Mouse (Mus musculus) liver, embryonic 15.5 days (tissue): Measurements from ENCODE around the gene Csdc2. TPM values are rescaled to one million over a fixed set of nuclear protein-coding genes. Genes with fewer than 3 reads are reported as not detected.
A peak's percentile ranks its signal among the peaks of the same experiment; 100 is the strongest.

Experiments
- ATAC-seq: fragments of 200-750 bp; cut with Nextera tagmentation; 2 replicates; pipeline ENCODE4 v1.8.0; 2017; ENCODE audit warnings: moderate number of reproducible peaks, mild to moderate bottlenecking, moderate library complexity; ENCODE audit not compliant: insufficient read depth
- H3K27ac ChIP-seq: fragments of 300-500 bp; sonication (generic); replicated peaks from 2 replicates; pipeline ENCODE4 v1.5.1; 2015; ENCODE audit warnings: mild to moderate bottlenecking, inconsistent platforms
- H3K27me3 ChIP-seq: fragments of 300-500 bp; sonication (generic); 2 replicates; pipeline ENCODE4 v1.6.1; 2015; ENCODE audit warnings: mild to moderate bottlenecking, inconsistent platforms
- H3K36me3 ChIP-seq: fragments of 300-500 bp; sonication (generic); replicated peaks from 2 replicates; pipeline ENCODE4 v1.6.1; 2015; ENCODE audit warnings: moderate library complexity, mild to moderate bottlenecking, inconsistent platforms
- H3K4me1 ChIP-seq: fragments of 300-500 bp; sonication (generic); replicated peaks from 2 replicates; pipeline ENCODE4 v1.6.1; 2015; ENCODE audit warnings: inconsistent platforms
- H3K4me2 ChIP-seq: fragments of 300-500 bp; sonication (generic); 2 replicates; pipeline ENCODE4 v1.6.1; 2015; ENCODE audit warnings: moderate library complexity, mild to moderate bottlenecking, inconsistent platforms
- H3K4me3 ChIP-seq: fragments of 300-500 bp; sonication (generic); replicated peaks from 2 replicates; pipeline ENCODE4 v1.5.1; 2015; ENCODE audit warnings: mild to moderate bottlenecking, inconsistent platforms
- H3K9ac ChIP-seq: fragments of 300-500 bp; sonication (generic); 2 replicates; pipeline ENCODE4 v1.6.1; 2015; ENCODE audit warnings: moderate library complexity, mild to moderate bottlenecking, inconsistent platforms
- H3K9me3 ChIP-seq: fragments of 300-500 bp; sonication (generic); replicated peaks from 2 replicates; pipeline ENCODE4 v1.6.1; 2016; ENCODE audit warnings: inconsistent platforms
- WGBS: fragments of 180-500 bp; shearing (Covaris S2); methylation state at CpG from one replicate; pipeline ENCODE4 v1.1.7; 2015; ENCODE audit warnings: mixed read lengths; ENCODE audit not compliant: insufficient replicate concordance; 5-methylcytosine and 5-hydroxymethylcytosine counted together
- polyA plus RNA-seq: library from polyadenylated mRNA; unstranded; fragments of >200 nt; fragmentation: Nextera tagmentation; extraction: Ambion mirVana; gene quantifications from 2 replicates; pipeline ENCODE4 v1.2.1, GENCODE M21; 2015

The Csdc2 gene
- polyA plus RNA-seq, 1 experiment from 2014 or later: 0.96 TPM

DNA sequence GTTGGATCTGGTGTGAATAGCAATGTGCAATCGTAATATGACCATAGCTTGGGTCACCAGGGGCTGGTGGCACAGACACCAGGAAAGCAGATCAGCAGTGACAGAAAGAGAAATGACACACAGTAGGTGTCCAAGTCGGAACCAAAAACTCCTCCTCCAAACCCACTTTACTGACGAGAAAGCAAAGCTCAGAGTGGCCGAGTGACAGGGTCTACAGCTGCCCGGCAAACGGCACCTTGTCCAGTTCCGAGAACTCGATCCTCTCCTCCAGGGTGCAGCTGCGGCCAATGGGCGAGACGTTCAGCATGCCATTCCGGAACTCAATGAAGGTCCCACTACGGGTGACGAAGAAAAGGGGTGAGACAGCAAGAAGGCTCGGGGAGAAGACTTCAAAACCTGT is 18.9 kb downstream of the Csdc2 start:
- H3K9ac ChIP-seq: no peak overlapping the region
- H3K4me1 ChIP-seq: peaks cover 21% of the 10 kb centered on the region
- H3K27me3 ChIP-seq: no peaks in the 10 kb centered on the region
- H3K36me3 ChIP-seq: peaks cover 40% of the 10 kb centered on the region
- no peak overlapping the region for H3K4me3 ChIP-seq
- H3K4me2 ChIP-seq: no peak overlapping the region
- no peak for ATAC-seq
- 84% methylated on average over 15 of the region's 15 CpGs for WGBS
- H3K9me3 ChIP-seq: no peaks in the 10 kb centered on the region
- no peak overlapping the region for H3K27ac ChIP-seq

DNA sequence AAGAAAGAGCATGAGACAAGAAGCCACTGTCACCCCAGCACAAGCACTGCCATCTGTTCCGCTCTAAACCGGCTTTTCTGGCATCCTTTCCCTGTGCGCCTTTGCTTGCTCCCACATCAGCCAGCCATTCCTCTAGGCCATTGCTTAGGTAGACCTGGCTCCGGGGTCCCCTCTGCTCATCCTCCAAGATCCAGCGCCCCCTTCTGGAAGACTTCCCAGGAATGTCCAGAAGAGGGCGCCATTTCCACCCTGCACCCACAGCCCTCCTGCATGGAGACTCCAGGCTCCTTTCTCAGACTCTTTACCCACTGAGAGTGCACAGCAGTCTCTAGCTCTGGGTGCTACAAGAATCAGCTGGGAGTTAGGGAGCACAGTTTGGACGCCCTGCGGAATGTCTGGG is 19.9 kb downstream of the Csdc2 start:
- Histone ChIP-seq H3K27ac (no peak overlapping the region), H3K27me3 (no peaks in the 10 kb centered on the region), H3K4me2 (no peak overlapping the region), H3K9me3 (no peaks in the 10 kb centered on the region), H3K36me3 (peaks cover 33% of the 10 kb centered on the region), H3K4me3 (no peak overlapping the region), H3K4me1 (peaks cover 29% of the 10 kb centered on the region), H3K9ac (no peak overlapping the region)
- no peak for ATAC-seq
- WGBS: 59% methylated on average over 8 of the region's 8 CpGs

DNA sequence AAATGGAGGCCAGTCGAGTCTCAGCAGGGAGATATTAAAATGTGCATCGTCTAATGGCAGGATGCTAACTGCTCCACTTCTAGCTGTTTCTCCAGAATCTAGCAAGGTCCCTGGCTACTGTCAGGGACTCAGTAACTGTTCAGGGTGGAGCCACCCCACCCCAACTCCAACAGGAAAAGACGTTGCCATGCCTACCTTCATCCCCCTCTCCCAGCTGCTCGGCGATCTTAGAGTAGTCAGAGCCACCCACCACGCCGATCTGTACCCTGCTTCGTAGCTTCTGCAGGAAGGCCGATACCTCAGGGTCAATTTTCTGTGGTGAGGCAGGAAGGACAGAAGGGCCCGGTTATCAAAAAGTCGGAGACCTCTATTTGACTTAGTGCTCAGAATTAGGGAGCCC is 21.0 kb downstream of the Csdc2 start:
- Histone ChIP-seq H3K4me3 (no peak overlapping the region), H3K27ac (no peak overlapping the region), H3K9ac (no peak overlapping the region), H3K4me1 (peaks cover 31% of the 10 kb centered on the region), H3K9me3 (no peaks in the 10 kb centered on the region), H3K27me3 (no peaks in the 10 kb centered on the region), H3K4me2 (no peak overlapping the region), H3K36me3 (peaks cover 27% of the 10 kb centered on the region; the same call in 1 of the 2 replicates)
- WGBS: 70% methylated on average over 11 of the region's 11 CpGs
- no peak for ATAC-seq

DNA sequence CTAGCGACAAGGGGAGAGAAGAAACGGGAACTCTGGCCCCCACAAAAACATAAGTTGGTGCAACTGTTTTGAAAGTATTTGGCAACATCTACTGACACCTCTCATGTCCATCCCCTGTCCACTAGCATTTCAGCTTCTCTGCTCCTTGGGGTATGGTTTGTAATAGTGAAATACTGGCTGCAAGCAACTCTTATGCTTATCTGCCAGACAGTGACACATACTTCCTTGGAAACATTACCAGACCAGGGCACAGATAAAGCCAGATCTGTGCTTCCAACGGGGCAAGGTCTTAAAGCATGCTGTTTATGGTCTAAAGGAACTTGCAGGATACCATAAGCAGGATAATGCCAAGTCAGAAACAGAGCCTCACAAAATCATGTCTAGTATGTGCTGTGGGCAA is 22.3 kb downstream of the Csdc2 start:
- Histone ChIP-seq H3K4me2 (no peak overlapping the region; the same call in 1 of the 2 replicates), H3K27ac (peak overlapping the region; percentile 48)

DNA sequence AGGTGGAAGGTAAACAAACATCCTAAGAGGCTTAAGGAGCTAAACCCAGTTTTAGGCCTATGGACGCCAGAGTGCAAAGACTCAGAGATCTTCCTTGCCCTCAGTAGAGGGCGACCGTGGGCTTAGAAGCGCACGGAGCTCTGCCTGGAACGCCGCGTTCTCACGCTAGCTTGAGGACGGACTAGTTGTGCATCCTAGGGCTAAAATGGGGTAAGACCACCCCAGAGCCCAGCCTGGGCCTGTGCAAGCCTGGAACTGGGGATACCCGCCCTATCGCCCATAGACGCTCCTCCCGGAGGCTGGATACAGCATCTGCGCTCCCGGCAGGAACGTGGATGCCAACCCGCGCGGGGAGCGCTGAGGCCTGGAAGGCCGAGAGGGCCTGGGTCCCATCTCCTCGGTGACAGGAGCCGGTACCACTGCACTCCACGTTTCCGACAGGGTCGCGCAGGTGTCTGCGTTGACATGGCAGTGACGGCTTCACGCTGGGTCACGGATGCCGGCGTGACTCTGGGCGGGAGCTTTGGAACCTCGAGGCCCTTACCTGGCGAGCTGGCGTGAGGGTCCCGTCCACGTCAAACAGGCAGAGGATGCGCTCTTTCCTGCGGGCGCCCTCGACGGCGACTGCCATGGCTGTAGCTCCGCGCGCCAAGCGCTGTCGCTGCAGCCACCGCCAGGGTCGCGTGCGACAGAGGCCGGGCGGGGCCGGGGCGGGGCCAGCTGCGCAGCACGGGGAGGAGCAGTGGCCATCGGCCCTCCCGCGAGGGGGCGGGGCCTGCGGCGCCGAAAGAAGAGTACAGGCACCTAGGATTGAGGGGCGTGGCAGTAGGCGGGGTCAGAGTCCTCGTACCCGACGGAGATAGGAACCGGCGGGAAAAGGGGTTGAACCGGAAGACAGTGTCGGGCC is 23.9 kb downstream of the Csdc2 start, which contains the start of gene Pmm1:
Pmm1 (minus strand) TSS at position 760 of the 907 bp plus-strand sequence.
- under 1% methylated on average over 77 of the region's 77 CpGs for WGBS
- peaks cover 36% of the 10 kb centered on the region for H3K4me1 ChIP-seq
- peak within 1 kb of the TSS; percentile 81 for H3K27ac ChIP-seq
- peak within 1 kb of the TSS; percentile 80 for H3K9ac ChIP-seq
- ATAC-seq: peak; percentile 97
- peak within 1 kb of the TSS; percentile 78 for H3K4me3 ChIP-seq
- peak within 1 kb of the TSS; percentile 100 for H3K4me2 ChIP-seq
- 0 out of 2 replicates have a peak, but pooled peaks cover 11% of the 10 kb centered on the region for H3K36me3 ChIP-seq
- H3K27me3 ChIP-seq: no peaks in the 10 kb centered on the region
- no peaks in the 10 kb centered on the region for H3K9me3 ChIP-seq

More for the DNA sequence above, 22.3 kb downstream of the Csdc2 start:
- Histone ChIP-seq H3K4me1 (peaks cover 31% of the 10 kb centered on the region), H3K27me3 (no peaks in the 10 kb centered on the region), H3K9me3 (no peaks in the 10 kb centered on the region), H3K9ac (no peak overlapping the region), H3K4me3 (no peak overlapping the region), H3K36me3 (peaks cover 22% of the 10 kb centered on the region; the same call in 1 of the 2 replicates)
- no peak for ATAC-seq
- 62% methylated on average over 3 of the region's 3 CpGs for WGBS

DNA sequence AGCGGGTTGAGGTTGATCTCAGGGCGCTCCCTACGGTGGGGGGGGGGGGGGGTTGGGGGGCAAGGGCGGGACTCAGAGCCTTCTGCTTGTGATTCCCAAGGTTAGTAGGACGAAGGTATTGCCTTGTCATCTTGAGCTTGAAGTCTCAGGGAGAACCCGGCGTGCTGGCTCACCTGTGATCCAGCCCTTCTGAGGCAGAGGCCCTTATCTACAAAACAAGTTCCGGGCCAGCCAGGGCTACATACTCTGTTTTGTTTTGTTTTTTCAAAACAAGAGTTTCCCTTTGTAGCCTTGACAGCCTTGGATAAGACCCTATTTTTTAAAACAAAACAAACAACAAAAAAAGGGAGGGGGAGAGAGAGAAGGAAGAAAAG is 24.5 kb downstream of the Csdc2 start:
- no peaks in the 10 kb centered on the region; the same call in 1 of the 2 replicates for H3K27me3 ChIP-seq
- WGBS: 2% methylated on average over 8 of the region's 8 CpGs
- 0 out of 2 replicates have a peak, but pooled peaks cover 5% of the 10 kb centered on the region for H3K36me3 ChIP-seq
- H3K4me2 ChIP-seq: peak overlapping the region; percentile 100
- H3K9ac ChIP-seq: peak overlapping the region; percentile 32; the same call in 1 of the 2 replicates
- peak overlapping the region; percentile 78 for H3K4me3 ChIP-seq
- no peaks in the 10 kb centered on the region for H3K9me3 ChIP-seq
- ATAC-seq: peak; percentile 71
- H3K4me1 ChIP-seq: peaks cover 36% of the 10 kb centered on the region
- H3K27ac ChIP-seq: peak overlapping the region; percentile 79

DNA sequence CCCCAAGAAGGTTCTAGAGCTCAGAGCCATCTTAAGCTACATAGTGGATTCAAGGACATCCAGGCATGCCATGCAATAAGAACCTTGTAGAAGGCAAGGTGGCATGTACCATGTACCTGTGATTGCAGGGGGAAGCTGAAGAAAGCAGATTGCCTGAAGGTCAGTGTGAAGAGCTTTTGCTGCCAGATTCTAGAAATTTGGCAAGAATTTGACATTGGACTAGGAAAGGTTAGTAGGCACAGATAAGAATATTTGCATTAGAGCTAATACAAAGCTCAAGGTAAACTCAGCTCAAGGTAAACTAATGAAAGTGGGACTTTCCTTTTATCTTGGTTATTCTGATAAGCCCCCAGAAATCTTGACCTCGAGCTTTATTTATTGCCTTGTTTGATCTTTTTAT is 27.7 kb downstream of the Csdc2 start:
- Histone ChIP-seq H3K27me3 (no peaks in the 10 kb centered on the region; the same call in 1 of the 2 replicates), H3K4me2 (no peak overlapping the region), H3K9me3 (no peaks in the 10 kb centered on the region), H3K27ac (no peak overlapping the region), H3K9ac (no peak overlapping the region), H3K4me1 (peaks cover 40% of the 10 kb centered on the region), H3K36me3 (no peaks in the 10 kb centered on the region), H3K4me3 (no peak overlapping the region)
- no peak for ATAC-seq
- WGBS: 28% methylated on average over 1 of the region's 1 CpGs

DNA sequence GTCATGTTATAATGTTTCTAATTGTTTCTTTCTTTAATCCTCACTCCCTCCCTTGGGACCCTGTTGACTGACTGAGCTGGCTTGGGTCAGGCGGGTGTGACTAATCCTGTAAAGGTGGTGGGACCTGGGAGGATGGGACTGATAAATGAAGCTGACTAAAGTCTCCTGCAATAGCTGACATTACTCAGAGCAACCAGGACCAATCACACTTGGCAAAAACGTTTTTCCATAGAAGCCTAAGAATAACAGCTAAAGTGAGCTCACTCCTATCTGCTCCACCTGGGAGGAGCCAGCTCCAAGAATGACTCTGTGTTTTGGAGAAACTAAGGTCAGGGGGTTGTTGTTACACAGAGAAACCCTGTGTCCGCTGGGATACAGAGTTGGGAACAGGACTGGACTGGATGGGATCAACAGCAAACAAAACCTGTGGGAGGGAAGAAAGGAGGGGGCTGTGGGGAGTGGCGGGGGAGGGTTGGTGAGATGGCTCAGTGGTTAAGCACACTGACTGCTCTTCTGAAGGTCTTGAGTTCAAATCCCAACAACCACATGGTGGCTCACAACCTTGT is 28.5 kb downstream of the Csdc2 start:
- Histone ChIP-seq H3K4me1 (peaks cover 39% of the 10 kb centered on the region), H3K4me2 (no peak overlapping the region), H3K4me3 (no peak overlapping the region), H3K9me3 (no peaks in the 10 kb centered on the region), H3K27me3 (no peaks in the 10 kb centered on the region; the same call in 1 of the 2 replicates), H3K27ac (no peak overlapping the region), H3K36me3 (no peaks in the 10 kb centered on the region), H3K9ac (no peak overlapping the region)
- no peak for ATAC-seq
- 54% methylated on average over 4 of the region's 4 CpGs for WGBS

DNA sequence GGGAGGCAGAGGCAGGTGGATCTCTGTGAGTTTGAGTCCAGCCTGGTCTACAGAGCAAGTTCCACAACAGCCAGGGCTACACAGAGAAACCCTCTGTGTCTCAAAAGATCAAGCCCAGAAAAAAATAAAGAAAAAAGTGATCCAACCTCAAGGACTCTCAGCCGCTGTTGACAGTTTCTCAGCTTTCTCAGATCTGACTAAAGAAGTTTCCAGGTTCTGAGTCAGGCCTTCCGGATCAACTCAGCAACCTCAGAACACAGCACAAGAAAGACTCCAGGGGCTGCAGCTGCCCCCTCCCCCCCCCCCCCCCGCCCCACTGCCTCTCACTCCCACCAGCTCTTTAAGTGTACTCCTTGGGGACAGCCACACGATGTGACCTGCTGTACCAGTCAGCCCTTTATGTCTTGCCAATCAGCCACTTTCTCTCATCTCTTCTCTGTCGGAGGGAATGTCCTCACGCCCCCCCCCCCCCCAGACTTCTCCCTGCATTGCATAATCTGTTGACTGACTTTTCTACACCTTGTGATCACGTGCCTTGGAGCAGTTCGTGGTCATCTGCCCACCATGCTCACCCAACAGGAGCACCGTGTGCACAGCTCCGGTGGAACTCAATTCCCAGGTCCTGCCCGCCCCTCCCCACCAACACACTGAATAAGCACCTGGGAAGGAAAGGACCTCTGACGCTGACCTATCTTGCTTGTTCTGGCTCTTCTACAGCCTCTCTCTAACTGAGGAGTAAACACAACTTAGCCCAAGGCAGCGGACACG is 29.7 kb downstream of the Csdc2 start:
- 54% methylated on average over 12 of the region's 14 CpGs for WGBS
- no peak overlapping the region for H3K27ac ChIP-seq

DNA sequence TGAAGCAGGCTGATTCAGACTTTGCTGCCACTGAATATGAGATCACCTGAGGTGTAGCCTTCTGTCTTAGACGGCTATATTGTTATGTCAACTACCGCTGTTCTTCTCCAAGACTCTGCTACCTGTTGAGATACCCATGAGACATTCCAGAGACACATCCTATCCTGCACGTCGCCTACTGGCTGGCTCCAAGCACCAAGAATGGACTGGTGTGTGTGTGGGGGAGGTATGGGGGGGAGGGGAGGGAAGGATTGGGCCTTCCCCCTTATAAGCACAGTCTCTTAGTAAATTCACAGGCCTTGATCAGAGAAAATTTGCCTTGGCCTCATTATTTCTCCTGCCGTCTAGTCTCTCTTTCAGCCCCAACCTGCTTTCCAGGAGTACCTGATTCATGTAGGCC is 31.3 kb downstream of the Csdc2 start:
- ATAC-seq: no peak
- Histone ChIP-seq H3K4me1 (peaks cover 25% of the 10 kb centered on the region), H3K4me3 (no peak overlapping the region), H3K4me2 (no peak overlapping the region), H3K27me3 (no peaks in the 10 kb centered on the region; the same call in 1 of the 2 replicates), H3K27ac (no peak overlapping the region), H3K9me3 (no peaks in the 10 kb centered on the region), H3K36me3 (no peaks in the 10 kb centered on the region), H3K9ac (no peak overlapping the region)
- WGBS: 74% methylated on average over 5 of the region's 5 CpGs

More for the DNA sequence above, 29.7 kb downstream of the Csdc2 start:
- H3K27me3 ChIP-seq: no peaks in the 10 kb centered on the region; the same call in 1 of the 2 replicates
- H3K4me1 ChIP-seq: peaks cover 30% of the 10 kb centered on the region
- no peaks in the 10 kb centered on the region for H3K9me3 ChIP-seq
- H3K4me3 ChIP-seq: no peak overlapping the region
- no peak overlapping the region for H3K4me2 ChIP-seq
- no peaks in the 10 kb centered on the region for H3K36me3 ChIP-seq
- no peak for ATAC-seq
- no peak overlapping the region for H3K9ac ChIP-seq
